Mouse (Mus musculus) layer of hippocampus, adult 8-10 months (tissue): ENCODE measurements at regions not wholly inside any gene's neighbourhood (a gene's known extent, or its start where the extent isn't known, plus 50 kb on each side); places are given as distances from the start of the nearest gene placed in this dataset.
"Not testable (repeated sequence)": the region's sequence is repeated elsewhere in the genome, so short reads cannot be mapped to it uniquely, and the experiment has no call there.

Experiments used
- DNase-seq, 2 experiments: peaks; one replicate each; pipeline ENCODE4 v3.0.0; 2022; ENCODE audit warnings: low spot score in 2 of 2

DNA sequence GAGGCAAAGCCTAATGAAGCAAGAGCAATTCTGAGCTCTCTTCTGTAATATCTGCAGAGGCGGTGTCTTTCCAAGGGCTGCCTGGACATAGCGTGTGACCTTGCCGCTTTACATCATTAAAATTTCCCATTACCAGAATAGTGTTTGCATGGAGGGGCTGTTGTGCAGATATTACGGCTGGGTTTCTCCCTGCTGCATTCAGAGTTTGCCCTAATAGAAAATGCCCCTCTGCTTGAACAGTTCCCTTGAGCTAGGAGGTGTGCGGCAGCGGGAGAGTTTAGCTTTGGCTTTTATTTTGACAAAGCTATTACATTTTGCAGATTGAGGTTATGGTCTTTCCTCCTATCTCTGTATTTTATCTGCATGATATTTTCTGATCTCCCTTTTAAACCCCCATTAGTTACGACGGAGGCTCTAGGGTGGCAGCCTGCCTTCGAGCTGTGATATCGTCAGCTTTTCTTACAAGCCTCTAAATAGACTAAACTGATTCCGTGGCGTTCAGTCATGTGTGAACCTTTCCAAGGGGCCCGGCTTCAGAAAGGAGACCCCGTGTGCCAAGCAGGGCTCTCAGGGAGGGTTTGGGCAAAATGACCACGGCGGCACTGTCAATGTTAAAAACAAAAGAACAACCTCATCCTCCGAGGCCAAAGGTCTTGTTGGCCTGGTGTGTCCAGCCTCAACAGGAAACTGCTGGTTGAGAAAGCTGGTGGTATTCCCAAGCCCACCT is 182.2 kb upstream of the Pmfbp1 start:
- DNase-seq: no peak

DNA sequence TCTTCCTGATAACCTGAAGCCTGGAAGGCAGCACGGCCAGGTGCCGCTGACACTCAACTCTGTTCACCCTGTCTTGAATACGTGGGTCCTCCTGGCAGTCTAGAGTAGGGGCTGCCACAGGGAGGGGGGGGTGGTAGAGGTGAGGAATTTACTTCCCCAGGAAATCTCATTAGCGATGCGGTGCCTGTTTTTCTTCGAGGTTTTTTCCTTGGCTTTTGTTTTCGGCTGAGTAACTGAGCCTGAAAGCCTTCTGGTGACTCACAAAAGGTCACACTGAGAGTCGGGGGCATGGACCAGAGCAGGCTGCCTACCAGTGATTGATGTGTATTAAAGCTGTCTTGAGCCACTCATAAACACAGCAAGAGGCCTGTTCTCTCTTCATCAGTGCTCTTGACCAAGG is 181.1 kb upstream of the Pmfbp1 start:
- DNase-seq: no peak

DNA sequence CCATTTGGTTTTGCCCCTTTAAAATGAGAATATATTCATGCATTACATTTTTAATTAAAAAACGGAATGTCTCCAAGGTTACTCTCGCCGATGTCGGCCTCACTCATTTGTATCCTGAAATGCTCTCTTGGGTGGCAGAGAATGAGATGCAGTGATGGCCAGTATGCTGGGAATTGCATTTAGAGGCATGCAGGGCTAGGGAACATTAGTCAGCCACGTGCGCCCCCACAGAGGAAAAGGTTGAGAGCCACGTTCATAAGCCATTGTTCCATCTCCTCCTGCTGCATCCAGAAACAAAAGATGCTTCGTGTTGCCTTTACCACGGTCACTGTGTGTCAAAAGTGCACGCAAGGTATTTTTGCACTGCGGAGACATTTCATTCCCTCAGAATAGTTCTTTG is 172.9 kb upstream of the Pmfbp1 start:
- DNase-seq: no peak

DNA sequence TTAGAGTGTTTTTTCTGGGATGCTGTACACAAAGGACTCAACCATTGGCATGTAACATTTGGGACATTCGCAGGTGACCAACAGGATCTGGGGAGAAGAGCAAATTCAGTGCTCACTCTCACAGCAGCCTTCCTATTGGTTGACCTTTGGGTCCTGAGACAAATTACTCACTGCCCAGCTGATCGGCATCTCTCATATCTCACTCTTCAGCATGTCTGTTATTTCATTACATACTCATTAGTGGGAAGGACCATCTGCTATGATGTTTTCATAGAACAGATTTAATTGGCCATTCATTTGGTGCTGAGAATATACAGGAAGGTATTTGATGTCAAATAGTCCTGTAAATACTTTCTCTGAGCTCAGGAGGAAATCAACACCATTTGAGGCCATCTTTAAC is 170.5 kb upstream of the Pmfbp1 start:
- DNase-seq: no peak

DNA sequence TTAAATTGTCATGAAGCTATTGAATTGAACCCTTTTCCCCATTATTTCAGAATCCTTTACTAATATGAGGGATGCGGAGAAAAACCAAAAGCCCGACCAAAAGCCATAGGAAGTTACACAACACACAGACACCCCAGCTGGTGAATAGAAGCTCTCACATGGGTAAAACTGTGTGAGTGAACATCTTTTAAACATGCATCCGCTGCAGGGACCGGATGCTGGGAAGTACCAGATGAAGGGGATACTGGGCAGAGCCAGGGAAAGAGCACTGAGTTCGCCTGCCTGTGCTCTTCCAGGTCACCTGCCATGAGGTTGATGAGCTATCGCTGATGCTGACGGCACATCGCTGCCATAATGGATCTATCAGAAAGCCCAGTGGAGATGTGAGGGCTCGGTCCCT is 169.6 kb upstream of the Pmfbp1 start:
- no peak for DNase-seq

DNA sequence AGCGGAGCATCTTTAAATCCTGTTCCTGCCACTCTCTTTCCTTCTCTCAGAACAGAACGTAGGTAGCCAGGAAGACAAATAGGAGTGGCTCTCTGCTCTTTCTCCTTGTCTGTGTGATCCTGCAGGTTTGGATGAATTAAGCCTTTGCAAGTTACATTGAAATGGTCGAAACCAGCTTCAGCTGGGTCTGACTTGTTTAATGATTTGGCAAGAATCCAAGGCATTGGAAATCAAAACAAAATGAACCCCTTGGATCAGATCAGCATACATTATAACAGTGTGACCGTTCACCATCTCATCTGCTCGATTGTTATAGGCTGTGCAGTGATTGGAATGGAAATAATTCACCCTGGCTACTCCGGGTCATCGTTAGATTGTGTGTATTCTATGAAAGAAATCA is 157.6 kb upstream of the Pmfbp1 start:
- DNase-seq: no peak

DNA sequence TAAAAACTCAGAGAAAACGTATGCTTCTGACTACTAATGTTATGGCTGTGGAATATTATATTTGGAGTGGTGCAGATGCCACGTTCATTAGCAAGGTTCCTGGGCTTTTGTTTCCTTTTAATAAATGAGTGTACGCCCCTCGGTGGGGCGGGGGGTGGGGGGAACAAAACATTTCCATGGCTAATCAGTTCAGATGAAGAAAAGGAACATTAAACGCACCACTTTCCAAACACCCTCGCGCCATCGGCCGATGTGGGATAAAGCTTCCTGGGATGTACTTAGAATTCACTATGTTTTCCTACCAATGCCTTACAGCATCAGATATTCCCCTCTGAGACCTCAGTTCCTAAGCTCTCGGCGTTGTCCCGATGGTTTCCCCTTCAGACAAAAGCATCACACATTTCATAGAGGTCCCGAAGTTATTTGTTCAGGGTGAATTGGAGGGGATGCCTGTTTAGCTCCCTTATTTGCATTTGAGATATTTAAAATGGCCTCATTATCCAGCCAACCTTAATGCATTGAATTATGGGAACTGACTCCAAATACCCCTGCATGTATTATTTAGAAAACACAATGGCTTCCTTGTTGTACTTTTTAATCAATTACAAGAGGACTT is 155.5 kb upstream of the Pmfbp1 start:
- DNase-seq: no peak

DNA sequence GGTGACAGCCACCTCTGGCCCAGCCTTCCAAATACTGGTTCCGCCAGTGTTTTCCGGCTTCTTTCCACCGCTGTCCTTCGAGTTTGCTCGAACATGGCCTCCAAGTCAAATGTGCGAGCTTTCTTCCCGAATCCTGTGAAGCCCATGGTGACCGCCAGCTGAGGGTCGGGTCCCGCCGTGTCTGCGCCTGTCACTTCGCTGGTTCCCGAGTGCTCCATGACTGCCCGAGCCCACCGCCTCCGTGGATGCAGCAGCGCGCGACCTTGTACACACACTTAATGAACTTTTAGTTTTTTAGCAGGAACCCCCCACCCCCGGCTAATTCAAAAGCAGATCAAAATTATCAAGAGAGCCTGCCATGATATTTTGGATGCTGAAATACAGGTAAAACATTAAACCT is 153.2 kb upstream of the Pmfbp1 start:
- not testable (repeated sequence) for DNase-seq

DNA sequence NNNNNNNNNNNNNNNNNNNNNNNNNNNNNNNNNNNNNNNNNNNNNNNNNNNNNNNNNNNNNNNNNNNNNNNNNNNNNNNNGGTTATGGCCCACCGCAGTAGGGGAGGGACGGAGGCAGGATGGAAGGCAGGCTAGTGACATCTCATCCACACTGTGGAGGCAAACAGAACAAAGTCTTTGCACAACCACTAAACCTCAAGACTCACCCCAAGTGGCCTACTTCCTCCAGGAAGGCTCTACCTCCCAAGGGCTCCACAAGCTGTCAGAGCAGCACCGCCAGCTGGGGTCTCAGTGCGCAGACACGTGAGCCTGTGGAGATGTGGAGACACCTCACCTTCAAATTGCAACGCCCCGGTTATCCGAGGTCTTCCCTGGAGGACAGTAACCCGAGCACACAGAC is 138.7 kb upstream of the Pmfbp1 start:
- no peak for DNase-seq

DNA sequence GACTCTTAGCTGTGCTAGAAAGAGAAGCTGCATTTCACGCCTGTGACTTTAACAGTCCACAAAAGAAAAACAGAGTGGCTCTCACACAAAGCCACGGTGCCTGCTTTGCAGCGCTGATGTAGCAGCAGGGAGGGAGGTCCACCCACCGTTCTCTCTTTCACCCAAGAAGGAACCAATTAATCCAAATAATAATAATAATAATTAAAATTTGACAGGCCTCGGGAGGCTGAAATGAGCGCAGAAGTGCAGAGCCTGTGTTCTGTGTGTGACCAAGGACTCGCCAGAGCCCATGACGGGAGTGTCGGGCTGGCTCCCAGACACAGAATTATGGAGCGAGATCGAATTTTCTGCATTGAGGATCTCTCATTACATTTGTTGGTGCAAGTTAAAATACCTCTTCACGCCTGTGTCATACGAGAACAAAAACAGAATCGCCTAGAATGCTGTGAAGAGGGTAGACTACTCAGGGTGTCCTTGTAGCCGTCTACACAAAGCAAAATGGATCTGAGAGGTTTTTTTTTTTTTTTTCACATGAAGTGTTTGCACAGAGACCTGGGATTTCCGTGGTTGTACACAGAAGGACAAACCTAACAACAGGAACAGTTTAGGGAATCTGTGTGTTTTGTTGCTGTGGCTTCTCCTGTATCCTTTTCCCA is 134.3 kb upstream of the Pmfbp1 start:
- DNase-seq: no peak

DNA sequence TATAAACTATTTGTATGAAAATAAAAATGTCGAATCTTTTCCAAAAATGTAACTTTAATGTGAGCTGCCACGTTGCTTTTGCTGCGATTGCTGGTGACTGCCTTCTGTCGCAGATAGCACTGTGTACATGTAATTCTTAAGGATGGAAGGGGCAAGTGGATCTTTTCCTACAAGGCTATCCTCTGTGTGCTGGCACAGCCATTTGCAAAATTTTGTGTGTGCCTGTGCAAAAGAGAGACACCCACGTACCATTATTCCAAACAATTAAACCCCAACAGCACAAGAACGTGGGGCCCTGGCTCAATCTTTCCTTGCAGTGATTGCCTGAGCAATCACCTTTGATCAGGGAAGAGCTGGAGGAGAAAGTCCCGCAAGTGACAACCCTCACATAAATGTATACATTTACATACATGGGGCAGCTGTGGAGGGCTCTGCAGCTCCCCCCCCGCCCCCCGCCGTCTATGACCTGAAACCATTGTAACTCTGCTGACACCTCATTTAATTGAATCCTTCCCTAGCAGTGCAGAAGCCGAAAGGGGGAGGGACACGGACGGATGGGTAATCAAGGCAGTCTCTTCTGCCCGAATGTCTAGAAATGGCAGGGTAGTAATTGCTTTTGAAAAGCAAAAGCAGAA is 133.6 kb upstream of the Pmfbp1 start:
- peak in 1 of 2 experiments; percentile 9 for DNase-seq

DNA sequence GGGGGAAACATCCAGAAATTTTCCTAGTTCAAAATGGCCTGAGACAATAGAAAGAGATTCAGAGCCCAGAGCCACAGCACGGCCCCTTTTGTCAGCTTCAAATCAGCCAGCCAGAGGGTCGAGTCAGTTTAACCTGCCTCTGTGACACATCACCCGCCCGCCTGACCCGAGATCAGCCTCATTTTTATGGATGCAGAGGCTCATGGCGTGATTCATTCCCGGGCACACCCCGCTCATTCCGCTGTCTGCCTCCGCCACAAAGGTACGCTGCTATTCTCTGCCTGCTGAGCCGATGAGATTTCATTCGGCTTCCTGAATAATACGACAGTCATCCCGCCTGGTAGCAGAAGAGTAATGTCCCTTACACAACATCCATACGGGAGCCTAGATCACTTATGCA is 132.9 kb upstream of the Pmfbp1 start:
- peak; percentile 23 to 34 for DNase-seq

DNA sequence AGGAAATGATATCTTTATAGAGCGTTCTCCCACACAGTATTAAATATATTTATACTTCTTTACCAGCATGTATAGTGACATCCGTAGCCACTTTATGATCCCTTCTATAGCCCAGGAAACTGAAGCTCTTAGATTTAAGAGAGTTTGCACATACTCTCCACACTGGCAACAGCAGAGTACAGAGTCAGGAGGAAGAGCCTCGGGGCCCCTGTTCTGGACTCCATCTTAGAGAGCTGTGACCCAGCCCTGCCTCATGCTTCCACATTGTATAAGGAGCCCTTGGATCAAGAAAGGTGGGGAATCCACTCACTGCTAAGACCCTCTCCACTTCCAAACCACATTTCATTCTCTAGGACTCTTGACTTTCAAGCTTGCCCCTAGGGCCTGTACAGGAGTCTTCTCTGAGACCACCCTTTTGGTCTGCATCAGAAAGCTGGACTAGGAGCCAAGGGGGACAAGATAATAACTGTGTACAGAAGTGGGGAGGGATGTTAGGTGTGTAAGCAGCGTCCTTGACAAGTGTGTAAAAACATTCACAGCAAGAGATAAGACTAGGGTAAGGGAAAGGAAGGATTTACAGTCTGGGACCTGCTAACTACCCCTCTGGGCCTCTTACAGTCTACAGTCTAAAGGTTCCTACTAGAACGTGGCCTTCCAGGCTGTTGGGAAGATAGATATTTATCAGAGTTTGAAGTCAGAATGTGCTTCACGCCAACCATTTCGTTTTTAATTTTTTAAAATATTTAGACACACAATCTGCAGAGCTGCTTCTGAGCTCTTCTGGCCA is 132.1 kb upstream of the Pmfbp1 start:
- DNase-seq: no peak

DNA sequence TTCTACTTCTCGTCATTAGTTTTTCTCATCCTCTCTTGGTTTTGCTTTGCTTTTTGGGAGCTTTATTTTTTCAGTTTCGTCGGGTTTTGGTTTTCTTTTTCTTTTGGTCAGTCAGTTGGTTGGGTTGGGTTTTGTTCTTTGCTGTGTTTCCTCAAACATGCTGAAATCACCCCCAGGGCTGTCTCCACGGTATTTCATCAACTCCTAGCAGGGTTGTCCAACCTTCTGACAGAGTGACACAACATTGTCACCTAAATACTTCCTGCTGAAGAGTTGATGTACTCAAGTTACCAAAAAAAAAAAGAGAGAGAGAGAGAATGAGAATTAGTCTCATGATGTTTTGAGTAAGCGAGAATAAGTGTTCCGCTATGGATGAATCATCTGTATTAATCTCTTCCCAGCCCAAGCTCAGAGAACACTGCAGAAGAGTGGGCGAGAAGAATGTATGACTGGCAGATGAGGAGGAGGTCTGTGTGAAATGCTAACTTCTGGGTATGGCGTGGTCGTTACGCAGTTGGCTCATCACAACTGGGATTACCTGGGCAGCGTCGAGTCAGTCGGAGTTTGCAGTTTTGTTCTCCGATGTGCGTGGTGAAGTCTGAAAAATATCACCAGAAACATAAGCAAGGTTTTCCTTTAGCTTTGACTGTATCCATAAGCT is 130.5 kb upstream of the Pmfbp1 start:
- no peak for DNase-seq

DNA sequence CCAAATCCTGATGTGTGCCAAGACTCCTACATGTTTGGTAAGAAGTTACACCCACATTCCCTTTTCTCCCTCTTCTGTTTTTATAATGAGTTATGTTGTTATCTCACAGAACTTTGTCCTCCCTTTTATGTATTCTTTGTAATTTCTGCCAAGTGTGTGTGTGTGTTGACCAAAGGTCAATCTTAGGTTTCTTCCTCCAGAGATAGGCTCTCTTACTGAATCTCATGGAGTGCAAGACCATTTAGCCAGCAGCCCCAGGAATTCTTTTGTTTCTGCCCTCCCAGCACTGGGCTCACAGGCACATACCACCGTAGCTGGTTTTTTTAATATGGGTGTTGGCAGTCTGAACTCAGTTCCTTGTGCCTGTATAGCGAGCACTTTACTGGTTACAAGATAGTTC is 119.8 kb upstream of the Pmfbp1 start:
- DNase-seq: no peak

DNA sequence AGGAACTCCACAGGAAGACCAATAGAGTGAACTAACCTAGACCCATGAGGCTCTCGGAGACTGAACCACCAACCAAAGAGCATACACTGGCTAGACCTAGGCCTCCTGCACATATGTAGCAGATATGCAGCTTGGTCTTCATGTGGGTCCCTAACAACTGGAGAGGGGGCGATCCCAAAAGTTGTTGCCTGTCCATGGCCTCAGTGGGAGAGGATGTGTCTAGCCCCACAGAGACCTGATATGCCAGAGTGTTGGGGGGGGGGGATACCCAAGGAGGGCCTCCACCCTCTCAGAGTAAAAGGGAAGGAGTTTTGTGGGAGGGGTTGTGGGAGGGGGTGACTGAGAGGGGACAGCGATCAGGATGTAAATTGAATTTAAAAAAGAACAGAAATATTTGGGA is 108.9 kb upstream of the Pmfbp1 start:
- DNase-seq: no peak

DNA sequence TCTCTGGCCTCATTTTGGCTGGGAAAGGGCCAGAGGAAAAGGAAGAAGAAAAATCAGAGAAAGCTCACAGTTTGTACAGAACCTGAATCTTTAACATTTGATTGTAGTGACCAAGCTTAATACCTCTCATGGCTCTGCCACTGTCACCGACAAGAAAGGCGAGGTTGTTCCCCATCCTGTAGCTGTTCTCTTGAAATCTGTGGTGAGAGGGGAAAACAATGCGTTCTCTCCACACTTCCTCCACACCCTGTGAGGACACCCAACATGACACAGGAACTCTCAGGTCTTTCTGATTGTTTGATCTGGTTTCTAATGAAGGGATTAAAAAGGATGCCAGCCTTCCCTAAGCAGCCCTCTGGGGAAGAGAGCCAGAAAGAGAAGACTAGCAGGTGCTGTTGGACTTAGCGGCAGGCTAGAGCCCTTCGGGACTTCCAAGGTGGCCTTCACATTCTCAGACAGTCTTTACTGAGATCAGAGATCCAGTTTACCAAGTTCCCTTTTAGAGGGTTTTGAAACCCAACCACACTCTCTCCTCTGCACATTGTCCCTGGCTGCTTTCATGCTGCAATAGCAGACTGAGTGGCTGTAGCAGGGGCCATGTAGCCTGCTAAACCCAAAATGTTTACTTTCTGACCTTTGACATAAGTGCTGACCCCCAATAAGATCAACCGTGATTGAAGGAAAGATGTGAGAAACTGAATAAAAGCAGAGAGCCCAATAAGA is 98.5 kb upstream of the Pmfbp1 start:
- DNase-seq: no peak

DNA sequence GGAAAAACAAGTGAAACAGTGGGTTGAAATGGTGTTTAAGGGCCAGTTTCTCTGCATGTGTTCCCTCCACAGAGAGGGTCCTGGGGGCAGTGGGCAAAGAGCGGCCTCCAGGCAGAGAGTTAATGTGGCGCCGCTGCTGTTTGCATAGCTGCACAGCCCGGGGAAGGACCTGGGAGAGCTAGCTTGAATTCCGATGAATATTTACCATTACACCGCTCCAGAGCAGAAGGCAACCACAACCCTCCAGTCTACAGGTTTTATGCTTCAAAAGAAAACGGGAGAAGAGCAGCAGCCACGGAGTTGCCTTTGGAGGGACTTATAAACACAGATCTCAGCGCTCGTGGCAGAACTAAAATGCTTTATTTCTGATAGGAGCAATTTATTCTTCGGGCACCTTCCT is 94.2 kb upstream of the Pmfbp1 start:
- no peak for DNase-seq

DNA sequence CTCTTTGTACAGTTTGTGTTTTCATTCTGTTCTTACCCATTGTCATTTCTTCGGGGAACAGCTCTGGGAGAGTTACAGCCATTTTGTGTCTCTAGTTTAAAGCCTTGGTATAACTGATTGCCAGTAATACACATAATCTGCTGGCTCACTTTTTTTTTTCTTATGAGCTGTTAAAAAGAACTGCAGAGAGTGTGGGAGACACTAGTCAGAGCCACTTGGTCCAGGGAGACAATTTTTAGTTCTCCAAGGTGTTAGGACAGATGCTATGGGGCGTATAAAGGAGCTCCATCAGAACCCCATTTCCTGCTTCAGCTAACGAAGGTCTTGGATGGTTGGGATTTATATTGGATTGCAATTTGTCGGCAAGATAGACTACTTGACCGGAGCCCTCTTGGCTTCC is 93.6 kb upstream of the Pmfbp1 start:
- no peak for DNase-seq

DNA sequence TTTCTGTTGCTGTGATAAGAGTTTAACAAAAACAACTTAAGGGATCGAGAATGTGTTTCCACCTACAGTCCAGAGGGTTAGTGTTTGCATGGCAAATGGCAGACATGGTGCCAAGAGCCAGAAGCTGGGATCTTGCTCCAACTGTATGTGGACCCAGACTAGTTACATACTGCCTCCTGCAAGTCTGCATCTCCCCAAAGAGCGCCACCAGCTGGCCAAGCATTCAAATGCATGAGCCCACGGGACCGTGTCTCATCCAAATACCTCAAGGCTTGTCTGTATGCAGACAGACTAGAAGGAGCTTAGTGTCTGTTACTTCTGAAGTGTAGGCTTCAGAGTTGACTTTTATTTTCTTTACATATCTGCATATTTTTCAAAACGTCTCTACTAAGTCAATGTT is 85.9 kb upstream of the Pmfbp1 start:
- DNase-seq: no peak

DNA sequence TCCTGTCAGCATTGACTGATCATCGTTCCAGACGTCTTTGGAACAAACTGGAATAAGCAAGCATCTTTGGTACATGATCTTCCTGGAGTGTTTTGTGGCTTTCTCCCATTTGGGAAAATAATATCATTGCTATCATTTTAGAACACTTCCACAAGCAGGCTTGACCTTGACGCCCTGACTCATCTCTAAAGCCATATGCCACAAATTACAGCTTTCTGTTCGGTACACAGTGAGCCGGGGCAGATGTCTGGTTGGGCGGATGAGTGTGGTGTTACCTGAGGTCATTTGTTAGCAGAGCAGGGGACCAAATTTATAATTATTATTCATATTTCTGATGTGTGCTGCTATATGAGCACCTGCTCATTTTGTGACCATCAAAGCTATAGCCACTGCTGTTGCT is 83.3 kb upstream of the Pmfbp1 start:
- no peak for DNase-seq
